Mouse (Mus musculus): ENCODE data around the gene Ugt1a8. TPM values are rescaled to one million over a fixed set of nuclear protein-coding genes. Genes with fewer than 3 reads are reported as not detected.

Ugt1a8 gene
- total RNA-seq, 2 experiments from 2014 or later: not detected

DNA sequence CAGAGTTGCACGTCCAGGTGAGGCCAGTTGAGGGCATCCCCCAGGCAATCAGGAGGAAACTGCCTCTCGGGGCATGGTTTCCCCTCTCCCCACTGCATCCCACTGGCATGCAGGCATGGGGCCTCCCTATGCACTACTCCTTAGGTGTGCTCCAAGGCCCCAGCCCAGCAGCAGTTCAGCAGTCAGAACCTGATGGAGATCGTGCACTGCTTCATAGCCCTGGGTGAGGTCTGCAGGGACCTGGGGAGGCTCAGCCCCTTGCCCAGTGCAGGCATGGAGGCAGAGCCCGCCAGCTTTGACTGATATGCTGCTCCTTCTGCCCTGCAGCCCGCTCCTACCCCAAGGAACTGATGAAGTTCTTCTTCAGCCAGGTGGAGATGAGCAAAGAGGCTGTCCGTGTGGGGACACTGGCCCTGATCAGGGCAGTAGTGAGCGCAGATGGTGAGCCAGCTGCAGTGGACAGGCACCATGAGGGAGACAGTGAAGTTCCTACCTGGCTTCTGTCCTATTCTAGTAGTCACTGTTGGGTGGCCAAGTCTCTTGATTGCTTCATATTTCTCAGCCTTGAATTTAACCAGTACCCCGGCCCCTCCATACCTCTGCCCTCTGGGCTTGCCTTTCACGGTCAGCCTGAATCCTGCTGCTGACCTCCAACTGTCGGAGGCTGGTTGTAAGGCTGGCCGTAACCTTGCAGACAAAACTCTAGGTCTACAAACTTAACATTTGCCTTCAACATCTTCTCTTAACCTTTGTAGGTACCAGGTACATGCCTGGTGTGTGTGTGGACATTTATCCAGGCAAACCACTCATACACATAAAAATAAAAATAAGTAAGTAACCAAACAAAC lies 147.7 kb downstream of the Ugt1a8 start:
- DNase-seq (ENCODE audit: low spot score in 2 of 2): no peak

GRCm38 (mm10) chr1:88235894-88236415 lies 148.3 kb downstream of the Ugt1a8 start:
- no peak for DNase-seq (ENCODE audit: low spot score in 2 of 2)

- no peak for DNase-seq (ENCODE audit: low spot score in 2 of 2)
Observed at GRCm38 (mm10) chr1:88237311-88237710, 149.7 kb downstream of the Ugt1a8 start.

- no peak for DNase-seq (ENCODE audit: low spot score in 2 of 2)
Observed at GRCm38 (mm10) chr1:88238771-88239170, 151.2 kb downstream of the Ugt1a8 start.

GRCm38 (mm10) chr1:88240072-88240471 lies 152.5 kb downstream of the Ugt1a8 start:
- no peak for DNase-seq (ENCODE audit: low spot score in 2 of 2)

DNA sequence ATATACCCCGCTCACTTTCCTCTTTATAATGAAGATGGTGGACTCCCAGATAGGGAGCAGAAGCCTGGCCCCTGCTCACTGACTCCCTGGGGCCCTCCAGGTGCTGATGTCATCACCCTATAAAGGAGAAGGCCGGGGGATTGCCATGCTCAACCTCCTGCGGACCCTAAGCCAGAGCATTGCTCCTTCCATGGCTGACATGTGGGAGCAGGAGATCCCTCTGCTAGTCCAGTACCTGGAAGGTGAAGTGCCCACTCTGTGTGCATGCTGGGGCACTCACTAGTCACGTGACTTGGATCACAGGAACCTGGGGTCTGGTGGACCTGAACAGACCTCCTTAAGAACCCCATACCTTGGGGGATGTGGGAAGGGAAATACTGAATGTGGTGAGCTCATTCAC lies 153.0 kb downstream of the Ugt1a8 start:
- no peak for DNase-seq (ENCODE audit: low spot score in 2 of 2)

DNA sequence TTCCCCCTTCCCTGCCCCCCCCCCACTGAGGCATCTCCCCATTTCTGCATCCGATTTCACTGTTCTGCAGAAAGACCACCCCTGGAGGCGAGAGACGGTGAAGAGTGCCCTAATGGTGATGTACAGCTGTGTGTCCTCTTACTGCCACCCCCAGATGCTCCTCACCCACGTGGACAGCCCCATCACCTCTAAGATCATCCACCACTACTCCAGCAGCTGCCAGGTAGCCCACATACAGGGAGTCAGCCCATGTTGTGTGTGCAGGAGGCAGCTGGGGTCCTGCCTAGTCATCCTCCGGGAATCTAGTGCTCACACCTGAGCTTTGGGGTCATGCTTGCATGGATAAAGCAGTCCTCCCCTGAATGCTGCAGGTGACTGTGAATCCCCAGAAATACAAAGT lies 156.2 kb downstream of the Ugt1a8 start:
- no peak for DNase-seq (ENCODE audit: low spot score in 2 of 2)

GRCm38 (mm10) chr1:88245881-88246280 lies 158.3 kb downstream of the Ugt1a8 start:
- DNase-seq (ENCODE audit: low spot score in 2 of 2): no peak

GRCm38 (mm10) chr1:88246386-88246785 lies 158.8 kb downstream of the Ugt1a8 start:
- DNase-seq (ENCODE audit: low spot score in 2 of 2): no peak

- no peak for DNase-seq (ENCODE audit: low spot score in 2 of 2)
Observed at GRCm38 (mm10) chr1:88247660-88248059, 160.0 kb downstream of the Ugt1a8 start.

DNA sequence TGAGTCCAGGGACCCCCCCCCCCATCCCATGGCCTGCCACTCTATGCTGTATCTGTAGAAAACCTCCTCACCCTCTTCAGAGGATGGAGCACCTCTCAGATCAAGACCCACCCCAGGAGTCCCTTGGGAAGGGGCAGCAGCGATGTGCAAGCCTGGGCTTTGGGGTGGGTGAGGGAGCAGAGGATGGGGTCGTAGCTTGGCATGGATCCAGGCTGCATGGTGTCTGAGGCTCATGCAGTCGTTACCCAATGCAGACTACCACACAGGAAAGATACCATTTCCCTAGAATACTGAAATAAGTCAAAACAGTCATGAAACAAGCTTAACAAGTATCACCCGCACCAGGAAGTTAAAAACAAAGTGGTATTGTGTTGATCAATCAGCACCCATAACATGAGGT lies 161.0 kb downstream of the Ugt1a8 start:
- DNase-seq (ENCODE audit: low spot score in 2 of 2): no peak

- DNase-seq (ENCODE audit: low spot score in 2 of 2): no peak
Observed at GRCm38 (mm10) chr1:88249596-88249995, 162.0 kb downstream of the Ugt1a8 start.

DNA sequence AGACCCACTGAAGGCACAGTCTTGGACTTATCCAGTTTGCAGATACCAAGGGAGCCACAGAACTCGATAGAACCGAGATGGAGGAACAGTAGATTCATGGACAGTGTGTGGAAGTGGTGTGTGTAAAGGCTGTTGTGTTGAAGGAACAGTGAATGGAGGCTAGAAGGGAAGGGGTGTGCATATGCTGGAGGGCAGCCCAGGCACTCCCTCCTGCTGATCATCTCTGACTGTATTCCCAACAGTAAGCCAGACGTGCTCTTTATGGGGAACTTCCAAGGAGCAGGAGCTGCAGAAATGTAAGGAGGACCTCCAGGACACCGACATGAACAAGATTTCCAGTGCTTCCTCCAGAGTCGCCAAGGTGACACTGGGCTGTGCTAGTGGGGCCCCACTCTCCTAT lies 162.4 kb downstream of the Ugt1a8 start:
- no peak for DNase-seq (ENCODE audit: low spot score in 2 of 2)

- DNase-seq (ENCODE audit: low spot score in 2 of 2): no peak
Observed at GRCm38 (mm10) chr1:88253106-88253505, 165.5 kb downstream of the Ugt1a8 start.

DNA sequence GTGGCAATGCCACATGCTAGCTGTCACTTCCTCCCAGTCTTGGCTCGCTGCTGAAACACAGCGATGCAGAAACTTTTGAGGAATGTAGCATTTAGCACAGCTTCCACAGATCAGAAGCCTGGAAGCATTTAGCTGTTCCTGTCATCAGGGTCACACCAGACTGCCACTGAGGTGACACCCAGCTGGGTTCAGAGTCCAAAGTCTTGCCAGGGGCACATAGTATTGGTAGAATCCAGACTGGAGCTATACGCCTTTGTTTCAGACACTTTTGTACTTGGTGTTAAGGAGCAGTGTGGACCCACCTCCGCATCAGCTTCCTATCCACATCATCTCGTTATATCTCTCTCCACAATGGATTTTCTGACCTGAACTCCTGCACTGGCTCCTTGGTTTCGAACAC lies 165.9 kb downstream of the Ugt1a8 start:
- no peak for DNase-seq (ENCODE audit: low spot score in 2 of 2)

- no peak for DNase-seq (ENCODE audit: low spot score in 2 of 2)
Observed at GRCm38 (mm10) chr1:88254793-88255465, 167.3 kb downstream of the Ugt1a8 start.

- DNase-seq (ENCODE audit: low spot score in 2 of 2): no peak
Observed at GRCm38 (mm10) chr1:88255466-88255857, 167.8 kb downstream of the Ugt1a8 start.

- DNase-seq (ENCODE audit: low spot score in 2 of 2): no peak
Observed at GRCm38 (mm10) chr1:88255989-88256754, 168.6 kb downstream of the Ugt1a8 start.

DNA sequence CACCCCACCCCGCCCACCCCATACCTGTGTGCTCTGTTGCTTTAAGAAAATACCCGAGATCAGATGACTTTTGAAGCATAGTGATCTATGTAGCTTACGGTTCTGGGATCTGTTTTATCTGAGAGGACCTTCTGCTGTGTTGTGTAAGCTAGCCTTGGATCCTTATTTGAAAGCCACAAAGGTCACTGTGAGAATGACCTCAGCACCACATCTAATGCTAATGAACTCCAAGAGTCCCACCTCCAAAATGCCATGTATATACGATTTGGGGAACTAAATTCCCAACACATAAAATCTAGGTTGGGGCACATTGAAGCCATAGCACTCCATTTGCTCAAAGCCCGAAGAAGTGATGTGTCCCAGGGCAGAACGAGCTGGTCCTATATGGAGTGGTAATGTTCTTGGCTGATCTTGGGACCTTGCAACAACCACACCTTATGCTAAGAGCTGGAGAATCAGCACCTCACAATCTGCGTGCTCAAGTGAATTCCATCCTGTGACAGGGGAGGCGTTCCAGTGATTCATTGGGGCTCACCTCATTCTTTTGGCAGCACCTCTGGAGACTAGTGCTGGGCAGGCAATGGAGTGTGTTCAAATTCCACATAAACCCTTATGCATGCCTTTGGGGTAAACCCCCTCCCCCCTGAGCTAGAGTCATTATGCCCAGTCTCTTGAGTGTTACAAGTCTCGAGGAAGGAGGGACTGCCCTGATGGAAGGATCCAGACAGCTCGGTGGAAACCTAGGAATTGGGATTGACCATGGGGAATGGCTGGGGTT lies 169.5 kb downstream of the Ugt1a8 start:
- DNase-seq (ENCODE audit: low spot score in 2 of 2): no peak

- DNase-seq (ENCODE audit: low spot score in 2 of 2): no peak
Observed at GRCm38 (mm10) chr1:88257681-88258080, 170.1 kb downstream of the Ugt1a8 start.

DNA sequence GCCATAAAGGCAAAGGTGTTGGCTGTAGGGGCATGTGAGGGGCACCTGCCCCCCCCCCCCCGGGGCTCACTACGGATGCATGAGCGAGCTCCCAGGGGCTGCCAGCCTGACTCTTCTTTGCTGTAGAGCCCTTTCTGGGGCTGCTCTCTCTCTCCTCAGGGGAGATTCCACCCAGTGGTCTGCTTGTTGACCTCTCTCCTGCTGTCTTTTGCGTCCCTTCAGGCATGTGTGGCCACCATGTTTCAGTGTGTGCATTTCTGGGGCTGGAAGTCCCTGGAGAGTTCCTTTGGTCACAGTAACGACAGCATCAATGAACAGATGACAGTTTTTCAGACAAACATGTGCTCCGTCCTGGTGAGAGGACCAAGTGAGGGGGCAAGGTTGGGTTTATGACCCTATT lies 170.7 kb downstream of the Ugt1a8 start:
- no peak for DNase-seq (ENCODE audit: low spot score in 2 of 2)

All from left cerebral cortex, adult 18-20 months (tissue).